Mouse (Mus musculus) C2C12 (cell line): Measurements from ENCODE around the gene Cdk17.

Source experiments
- CTCF ChIP-seq: IDR thresholded peaks from one replicate; pipeline ENCODE4 v1.5.1; 2011; ENCODE audit not compliant: control insufficient read depth, insufficient read depth, insufficient read length
- FOSL1 ChIP-seq: IDR thresholded peaks from one replicate; pipeline ENCODE4 v1.8.0; 2011; ENCODE audit warnings: mild to moderate bottlenecking, low read length; ENCODE audit not compliant: poor library complexity, insufficient read depth, severe bottlenecking
- MAX ChIP-seq: IDR thresholded peaks from one replicate; pipeline ENCODE4 v1.6.1; 2011; ENCODE audit warnings: mild to moderate bottlenecking, control low read depth
- MYOG ChIP-seq: IDR thresholded peaks from one replicate; pipeline ENCODE4 v1.6.1; 2011; ENCODE audit not compliant: control insufficient read depth, insufficient read length; ENCODE audit errors: extremely low read depth

DNA sequence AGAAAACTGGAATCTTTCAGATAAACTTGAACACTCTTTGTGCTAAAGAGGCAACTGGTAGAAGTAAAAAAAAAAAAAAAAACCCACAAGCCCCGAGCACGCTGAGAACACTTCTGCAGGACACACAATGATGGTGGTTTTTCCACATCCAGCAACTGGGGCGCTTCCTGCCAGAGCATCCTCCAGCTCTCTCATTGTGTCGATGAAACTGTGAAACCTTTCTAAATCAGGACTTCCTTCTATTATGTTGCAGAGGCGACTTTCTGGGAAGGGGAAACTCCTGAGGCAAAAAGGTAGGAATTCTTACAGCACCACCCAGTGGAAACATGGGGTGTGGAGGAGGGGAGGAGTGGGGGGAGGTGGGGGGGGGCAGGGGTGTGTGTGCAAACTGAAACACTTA lies 137.1 kb downstream of the Cdk17 start:
- TF ChIP-seq CTCF, result no peak
- no peak for TF ChIP-seq MAX
- TF ChIP-seq MYOG, result no peak
- TF ChIP-seq FOSL1, result no peak
